In genomic region chr11:116914267-116914885, GRCm38 (mm10) we compare ENCODE assay signal across 13 mouse cellular contexts. TPM values are rescaled to one million over a fixed set of nuclear protein-coding genes. Genes with fewer than 3 reads are reported as not detected.
"Had no signal": no experiment of that assay in that cellular context is flagged by ENCODE, and none has a peak within 500 bp of the region (broad histone marks: within the 10 kb centered on the region; RNA-seq: fewer than 3 reads in every experiment).

No protein-coding gene starts in this region.

- H3K4me2 ChIP-seq: kidney, embryonic 15.5 days; limb, embryonic 13.5 days had no signal

- H3K27ac ChIP-seq: kidney, embryonic 15.5 days; limb, embryonic 13.5 days; liver, embryonic 14.5 days; neural tube, embryonic 12.5 days had no signal

- H3K9me3 ChIP-seq: kidney, embryonic 15.5 days; limb, embryonic 13.5 days; neural tube, embryonic 12.5 days had no signal

- H3K9ac ChIP-seq: kidney, embryonic 15.5 days; limb, embryonic 13.5 days; liver, embryonic 14.5 days; neural tube, embryonic 12.5 days had no signal

- ATAC-seq: intestine, embryonic 16.5 days had no signal

- H3K36me3 ChIP-seq: kidney, embryonic 15.5 days; limb, embryonic 13.5 days; neural tube, embryonic 12.5 days had no signal

- DNase-seq: kidney, adult 2 months; kidney, postnatal 14 days; layer of hippocampus, adult 9-11 months; left cerebral cortex, postnatal 4 days; thymus, adult 18-20 months; thymus, postnatal 14 days had no signal

- H3K4me3 ChIP-seq: kidney, embryonic 15.5 days; limb, embryonic 13.5 days; myocyte; neural tube, embryonic 12.5 days had no signal

RNA-seq across cellular contexts. Expression of gene Mgat5b, which starts 4.3 kb away (rescaled TPM):
- polyA plus RNA-seq: liver, adult 2 months; liver, embryonic 14.5 days; myocyte had no signal
